Mouse (Mus musculus) spleen, adult 2 months (tissue): Measurements from ENCODE around the gene Srrt.

ENCODE experiments used
- CTCF ChIP-seq: fragments of 200-500 bp; IDR thresholded peaks from 2 replicates; pipeline ENCODE4 v1.5.1; 2011; ENCODE audit warnings: mild to moderate bottlenecking, inconsistent platforms; ENCODE audit not compliant: insufficient read depth, insufficient read length, insufficient replicate concordance; ENCODE audit errors: extremely low read depth
- POLR2A ChIP-seq: fragments of 200-500 bp; IDR thresholded peaks from 2 replicates; pipeline ENCODE4 v1.6.1; 2011; ENCODE audit warnings: low read depth, low read length, inconsistent platforms

DNA sequence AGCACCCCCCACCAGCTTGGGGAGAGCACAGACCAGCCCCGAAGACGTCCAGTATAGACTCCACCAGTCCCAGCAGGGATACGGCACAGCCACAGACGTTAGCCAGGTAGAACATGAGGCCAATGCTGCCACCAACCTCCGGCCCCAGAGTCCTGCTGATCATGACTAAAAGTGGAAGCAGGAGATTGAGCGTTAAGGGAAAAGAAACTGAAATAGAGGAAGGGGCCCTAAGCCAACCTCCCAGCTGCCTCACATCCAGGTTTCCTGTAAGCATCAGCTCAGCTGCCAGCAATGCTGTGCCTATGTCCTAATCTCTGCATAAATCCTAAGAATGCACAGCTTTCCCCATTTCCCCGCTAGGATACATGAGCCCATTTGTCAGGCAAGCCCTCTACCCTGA is 23.4 kb upstream of the Srrt start:
- no peak for TF ChIP-seq POLR2A
- no peak for TF ChIP-seq CTCF
